Mouse (Mus musculus) thymus, adult 2 months (tissue): ENCODE data around the gene L3hypdh.

Experiments used
- CTCF ChIP-seq: fragments of 200-500 bp; IDR thresholded peaks from 2 replicates; pipeline ENCODE4 v1.5.1; 2012; ENCODE audit warnings: mild to moderate bottlenecking, control low read depth, low read length, moderate library complexity, borderline replicate concordance; ENCODE audit not compliant: control insufficient read depth, poor library complexity, insufficient read depth; ENCODE audit errors: extremely low read depth
- POLR2A ChIP-seq: fragments of 200-500 bp; IDR thresholded peaks from 2 replicates; pipeline ENCODE4 v1.6.1; 2012; ENCODE audit warnings: mild to moderate bottlenecking, low read length, control low read depth, moderate library complexity; ENCODE audit not compliant: control insufficient read depth, poor library complexity, insufficient read depth; ENCODE audit errors: extremely low read depth

GRCm38 (mm10) chr12:72025275-72025795 is 59.9 kb downstream of the L3hypdh start:
- TF ChIP-seq POLR2A: no peak
- TF ChIP-seq CTCF: no peak
